Mouse (Mus musculus) kidney, postnatal 25 days (tissue): Measurements from ENCODE around the gene Zfp202.
A peak's percentile ranks its signal among the peaks of the same experiment; 100 is the strongest.

Experiments used
- DNase-seq, 2 experiments: peaks; one replicate each; pipeline ENCODE4 v3.0.0; 2021; ENCODE audit warnings: mixed read lengths in 2 of 2

The Zfp202 gene

DNA sequence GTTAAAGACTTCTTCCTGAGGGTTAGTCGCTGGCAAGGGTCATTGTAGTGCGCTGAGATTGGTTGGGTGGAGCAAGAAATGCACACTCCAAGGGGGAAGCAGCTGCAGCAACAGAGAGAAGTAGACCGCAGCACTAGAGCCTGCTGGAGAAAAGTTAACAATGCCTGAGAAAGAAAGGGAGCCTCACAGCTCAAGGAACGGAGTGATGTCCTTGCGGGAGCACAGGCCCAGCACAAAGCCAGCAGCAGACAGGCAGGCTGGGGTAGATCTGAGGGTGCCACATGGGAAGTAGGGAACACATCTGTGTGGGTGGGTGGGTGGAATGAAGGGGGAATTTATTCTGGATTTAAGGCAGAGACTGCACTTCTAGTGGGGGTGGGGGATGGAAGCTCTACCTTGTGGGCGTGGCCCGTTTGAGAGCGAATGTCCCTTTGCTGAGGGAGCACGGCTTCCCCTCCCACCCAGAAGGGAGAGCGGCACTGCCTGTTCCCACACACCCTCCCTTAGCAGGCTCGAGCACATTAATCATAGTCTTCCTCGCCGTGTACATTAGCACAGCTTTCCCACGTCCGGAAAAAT is 49.2 kb downstream of the Zfp202 start:
- peak; percentile 41 to 65 for DNase-seq

DNA sequence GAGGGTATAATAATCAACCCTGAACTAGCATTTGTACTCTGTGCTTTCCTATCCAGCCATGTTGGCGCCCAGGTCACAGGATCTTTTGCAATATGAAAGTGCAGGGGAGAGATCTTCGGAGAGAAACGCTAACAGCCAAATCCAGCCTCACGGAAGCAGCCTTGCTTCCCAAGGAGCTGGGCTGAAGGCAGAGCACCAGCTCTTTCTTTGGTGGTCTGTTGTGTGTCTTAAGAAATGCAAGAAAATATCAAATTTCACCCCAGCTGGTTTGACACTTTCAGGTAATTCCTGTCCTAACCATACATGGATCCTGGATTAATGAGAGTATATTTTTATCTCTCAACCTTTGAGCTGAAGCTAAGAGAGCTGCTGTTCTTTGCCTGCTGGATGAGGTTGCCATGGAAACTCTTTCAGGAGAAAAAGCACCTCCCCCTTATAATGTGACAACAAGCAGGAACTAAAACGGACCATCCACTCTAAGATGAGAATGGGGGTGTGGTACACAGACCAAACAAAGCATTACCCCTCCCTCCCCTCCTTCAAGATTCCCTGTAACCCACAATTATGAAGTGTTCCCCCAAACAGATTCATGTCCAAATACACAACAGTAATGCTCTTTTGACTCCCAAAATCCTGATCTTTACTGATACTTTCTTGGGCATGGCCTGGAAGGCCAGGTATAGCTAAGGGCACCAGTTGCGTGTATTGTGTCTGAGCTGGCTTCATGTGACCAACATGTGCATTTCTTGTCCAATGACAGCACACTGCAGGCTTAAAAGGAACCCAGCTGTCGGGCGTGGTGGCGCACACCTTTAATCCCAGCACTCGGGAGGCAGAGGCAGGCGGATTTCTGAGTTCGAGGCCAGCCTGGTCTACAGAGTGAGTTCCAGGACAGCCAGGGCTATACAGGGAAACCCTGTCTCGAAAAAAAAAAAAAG is 50.1 kb downstream of the Zfp202 start:
- DNase-seq = peak in 1 of 2 experiments; percentile 4

DNA sequence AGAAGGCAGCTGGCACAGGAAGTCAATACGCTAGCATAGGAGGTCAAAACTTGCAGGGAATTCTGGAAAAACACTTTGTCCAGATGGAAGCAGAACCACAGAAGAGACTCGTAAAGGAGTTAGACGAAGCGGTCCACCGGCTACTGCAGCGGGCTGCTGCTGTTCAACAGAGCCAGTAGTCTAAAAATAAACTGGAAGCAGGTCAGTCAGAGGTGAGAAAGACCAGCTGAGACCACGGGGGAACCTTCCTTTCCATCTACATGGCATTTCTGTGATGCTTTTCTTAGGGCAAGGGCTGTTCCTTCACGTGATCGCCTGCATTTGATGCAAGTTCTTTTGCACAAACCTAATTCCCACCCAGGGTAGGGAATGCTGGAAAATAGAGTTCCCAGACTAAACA is 53.4 kb downstream of the Zfp202 start:
- DNase-seq = no peak

DNA sequence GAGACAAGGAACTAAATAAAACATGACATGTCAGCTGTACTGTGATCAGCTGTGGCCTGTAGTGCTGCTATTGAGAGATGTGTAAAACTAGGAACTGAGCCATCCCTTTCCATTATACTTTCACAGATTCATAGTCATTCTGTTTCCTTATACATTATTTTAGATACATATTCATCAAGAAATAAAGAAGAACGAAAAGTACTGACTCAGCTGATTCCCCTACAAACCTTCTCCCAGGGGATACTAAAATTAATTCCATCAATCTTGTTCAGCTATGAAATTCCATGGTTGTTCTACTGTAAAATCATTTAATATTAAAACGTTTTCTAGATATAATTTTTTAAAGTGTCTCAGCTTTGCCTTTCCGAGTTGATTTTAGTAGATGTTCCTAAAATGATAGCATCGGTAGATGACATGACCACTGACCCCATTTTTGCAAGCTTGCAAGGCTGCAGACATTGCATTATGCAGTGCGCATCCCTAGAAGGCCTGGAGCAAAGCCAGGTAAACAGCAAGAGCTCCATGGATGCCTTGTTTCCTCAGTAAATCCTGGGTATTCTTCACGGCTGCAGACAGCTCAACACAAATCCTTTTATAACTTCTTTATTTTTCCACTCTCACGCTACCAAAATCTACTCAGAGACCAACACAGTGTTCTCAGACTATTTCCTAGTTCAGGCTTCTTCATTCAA is 54.0 kb downstream of the Zfp202 start:
- no peak for DNase-seq

DNA sequence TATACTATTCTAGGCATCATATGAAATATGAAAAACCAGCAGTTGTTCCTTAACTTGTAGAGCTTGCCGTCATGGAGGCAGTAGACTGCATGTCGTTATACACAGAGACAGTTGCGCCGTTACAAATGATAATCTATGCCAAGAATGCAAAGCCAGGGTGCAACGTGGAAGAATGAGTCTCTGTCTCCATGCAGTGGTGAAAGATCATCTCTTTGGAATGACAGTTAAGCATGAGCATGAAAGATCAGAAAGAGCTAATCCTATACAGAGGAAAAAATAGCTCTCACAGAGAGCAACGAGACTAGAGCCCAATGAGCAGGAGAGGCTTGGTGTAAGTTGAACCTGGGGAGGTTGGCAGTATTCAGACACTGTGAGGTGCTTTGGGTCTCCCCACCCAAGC is 54.6 kb downstream of the Zfp202 start:
- no peak for DNase-seq

DNA sequence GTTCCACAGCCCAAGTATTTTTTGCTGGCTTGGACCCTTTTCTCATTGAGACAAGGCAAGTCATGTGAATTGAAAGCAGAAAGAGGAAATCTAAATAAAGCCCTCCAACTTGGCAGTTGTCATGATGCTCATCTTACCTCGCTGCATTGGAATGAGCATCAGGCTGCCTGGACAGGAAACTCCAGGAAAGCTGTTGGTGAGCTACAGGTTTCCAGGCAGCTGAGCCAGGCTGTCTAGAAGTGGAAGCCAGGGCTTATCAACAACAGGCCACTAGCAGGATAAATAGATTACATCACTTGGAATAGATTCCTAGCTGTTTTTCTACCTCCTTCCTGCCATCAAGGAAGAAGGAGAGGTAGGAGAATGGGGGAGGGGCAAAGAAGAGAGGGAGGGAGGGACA is 57.0 kb downstream of the Zfp202 start:
- no peak for DNase-seq

DNA sequence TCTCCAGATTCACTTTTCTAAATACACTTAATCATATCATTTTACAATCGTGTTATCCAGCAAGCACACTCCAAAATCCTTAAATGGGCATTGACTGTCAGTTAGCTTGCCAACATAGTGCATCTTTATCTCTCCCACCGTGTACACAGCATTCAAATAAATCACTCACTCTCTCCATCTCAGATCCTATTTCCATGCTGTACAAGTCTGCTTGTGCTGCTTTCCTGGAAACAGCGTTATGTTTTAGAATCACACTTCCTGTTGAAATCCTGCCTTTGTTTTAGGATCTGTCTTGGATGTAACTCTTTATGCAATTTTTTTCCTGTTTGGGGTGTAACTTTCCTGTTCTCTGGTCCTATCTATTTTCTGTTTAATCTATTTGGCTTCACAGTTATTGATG is 60.3 kb downstream of the Zfp202 start:
- no peak for DNase-seq
